Mouse (Mus musculus): ENCODE results near the gene Lsm14b. TPM values are rescaled to one million over a fixed set of nuclear protein-coding genes. Genes with fewer than 3 reads are reported as not detected.

The Lsm14b gene
- polyA plus RNA-seq, 1 experiment = 55.6 TPM

- H3K27me3 ChIP-seq (ENCODE audit: control insufficient read depth, insufficient read depth, low read length, poor library complexity, severe bottlenecking) = no peaks in the 10 kb centered on the region
- H3K27ac ChIP-seq (ENCODE audit: insufficient read depth, low read length) = no peak overlapping the region
- TF ChIP-seq POLR2A (IDR thresholded peaks at IDR 0.05; ENCODE audit: insufficient read depth, low read length) (no peak), CTCF (IDR thresholded peaks at IDR 0.05; ENCODE audit: low read depth, low read length) (no peak), EP300 (IDR thresholded peaks at IDR 0.05; ENCODE audit: insufficient read depth, low read depth, low read length) (no peak)
- no peaks in the 10 kb centered on the region for H3K36me3 ChIP-seq (ENCODE audit: control insufficient read depth, insufficient read depth, low read length, poor library complexity, severe bottlenecking)
- no peaks in the 10 kb centered on the region for H3K9me3 ChIP-seq (replicated peaks; ENCODE audit: control insufficient read depth, insufficient read depth, low read length, poor library complexity, severe bottlenecking)
- H3K4me1 ChIP-seq (ENCODE audit: control insufficient read depth, insufficient read depth, low read length) = no peaks in the 10 kb centered on the region
- H3K4me3 ChIP-seq (ENCODE audit: low read depth, low read length) = no peak overlapping the region
- no peak overlapping the region for H3K9ac ChIP-seq (ENCODE audit: low read depth, poor library complexity, severe bottlenecking)
These were observed 18.3 kb upstream of the Lsm14b start for GRCm38 (mm10) chr2:180006352-180007017.

- H3K36me3 ChIP-seq (ENCODE audit: control insufficient read depth, insufficient read depth, low read length, poor library complexity, severe bottlenecking) = no peaks in the 10 kb centered on the region
- H3K4me3 ChIP-seq (ENCODE audit: low read depth, low read length) = no peak overlapping the region
- H3K9ac ChIP-seq (ENCODE audit: low read depth, poor library complexity, severe bottlenecking) = no peak overlapping the region
- no peaks in the 10 kb centered on the region for H3K27me3 ChIP-seq (ENCODE audit: control insufficient read depth, insufficient read depth, low read length, poor library complexity, severe bottlenecking)
- H3K4me1 ChIP-seq (ENCODE audit: control insufficient read depth, insufficient read depth, low read length) = no peaks in the 10 kb centered on the region
- TF ChIP-seq CTCF (IDR thresholded peaks at IDR 0.05; ENCODE audit: low read depth, low read length) = no peak
- no peak for TF ChIP-seq EP300 (IDR thresholded peaks at IDR 0.05; ENCODE audit: insufficient read depth, low read depth, low read length)
- no peak for TF ChIP-seq POLR2A (IDR thresholded peaks at IDR 0.05; ENCODE audit: insufficient read depth, low read length)
- H3K27ac ChIP-seq (ENCODE audit: insufficient read depth, low read length) = no peak overlapping the region
- no peaks in the 10 kb centered on the region for H3K9me3 ChIP-seq (replicated peaks; ENCODE audit: control insufficient read depth, insufficient read depth, low read length, poor library complexity, severe bottlenecking)
These were observed 14.1 kb upstream of the Lsm14b start for GRCm38 (mm10) chr2:180010686-180011085.

GRCm38 (mm10) chr2:180011370-180011769, 13.4 kb upstream of the Lsm14b start:
- H3K27me3 ChIP-seq (ENCODE audit: control insufficient read depth, insufficient read depth, low read length, poor library complexity, severe bottlenecking) = no peaks in the 10 kb centered on the region
- H3K4me1 ChIP-seq (ENCODE audit: control insufficient read depth, insufficient read depth, low read length) = no peaks in the 10 kb centered on the region
- TF ChIP-seq CTCF (IDR thresholded peaks at IDR 0.05; ENCODE audit: low read depth, low read length) (no peak), POLR2A (IDR thresholded peaks at IDR 0.05; ENCODE audit: insufficient read depth, low read length) (no peak), EP300 (IDR thresholded peaks at IDR 0.05; ENCODE audit: insufficient read depth, low read depth, low read length) (no peak)
- H3K9ac ChIP-seq (ENCODE audit: low read depth, poor library complexity, severe bottlenecking) = no peak overlapping the region
- H3K4me3 ChIP-seq (ENCODE audit: low read depth, low read length) = no peak overlapping the region
- no peak overlapping the region for H3K27ac ChIP-seq (ENCODE audit: insufficient read depth, low read length)
- no peaks in the 10 kb centered on the region for H3K36me3 ChIP-seq (ENCODE audit: control insufficient read depth, insufficient read depth, low read length, poor library complexity, severe bottlenecking)
- H3K9me3 ChIP-seq (replicated peaks; ENCODE audit: control insufficient read depth, insufficient read depth, low read length, poor library complexity, severe bottlenecking) = no peaks in the 10 kb centered on the region

GRCm38 (mm10) chr2:180013686-180014085, 11.1 kb upstream of the Lsm14b start:
- no peaks in the 10 kb centered on the region for H3K9me3 ChIP-seq (replicated peaks; ENCODE audit: control insufficient read depth, insufficient read depth, low read length, poor library complexity, severe bottlenecking)
- H3K4me3 ChIP-seq (ENCODE audit: low read depth, low read length) = no peak overlapping the region
- H3K9ac ChIP-seq (ENCODE audit: low read depth, poor library complexity, severe bottlenecking) = no peak overlapping the region
- H3K27me3 ChIP-seq (ENCODE audit: control insufficient read depth, insufficient read depth, low read length, poor library complexity, severe bottlenecking) = no peaks in the 10 kb centered on the region
- no peak overlapping the region for H3K27ac ChIP-seq (ENCODE audit: insufficient read depth, low read length)
- H3K36me3 ChIP-seq (ENCODE audit: control insufficient read depth, insufficient read depth, low read length, poor library complexity, severe bottlenecking) = no peaks in the 10 kb centered on the region
- no peaks in the 10 kb centered on the region for H3K4me1 ChIP-seq (ENCODE audit: control insufficient read depth, insufficient read depth, low read length)
- TF ChIP-seq CTCF (IDR thresholded peaks at IDR 0.05; ENCODE audit: low read depth, low read length) = no peak
- TF ChIP-seq POLR2A (IDR thresholded peaks at IDR 0.05; ENCODE audit: insufficient read depth, low read length) = no peak
- TF ChIP-seq EP300 (IDR thresholded peaks at IDR 0.05; ENCODE audit: insufficient read depth, low read depth, low read length) = no peak

GRCm38 (mm10) chr2:180017632-180018031, 7.2 kb upstream of the Lsm14b start:
- Histone ChIP-seq H3K9ac (ENCODE audit: low read depth, poor library complexity, severe bottlenecking) (no peak overlapping the region), H3K4me1 (ENCODE audit: control insufficient read depth, insufficient read depth, low read length) (no peaks in the 10 kb centered on the region), H3K9me3 (replicated peaks; ENCODE audit: control insufficient read depth, insufficient read depth, low read length, poor library complexity, severe bottlenecking) (no peaks in the 10 kb centered on the region), H3K27ac (ENCODE audit: insufficient read depth, low read length) (no peak overlapping the region), H3K4me3 (ENCODE audit: low read depth, low read length) (no peak overlapping the region), H3K27me3 (ENCODE audit: control insufficient read depth, insufficient read depth, low read length, poor library complexity, severe bottlenecking) (no peaks in the 10 kb centered on the region; the same call in 1 of the 2 replicates), H3K36me3 (ENCODE audit: control insufficient read depth, insufficient read depth, low read length, poor library complexity, severe bottlenecking) (no peaks in the 10 kb centered on the region)
- TF ChIP-seq CTCF (IDR thresholded peaks at IDR 0.05; ENCODE audit: low read depth, low read length) (no peak), POLR2A (IDR thresholded peaks at IDR 0.05; ENCODE audit: insufficient read depth, low read length) (no peak), EP300 (IDR thresholded peaks at IDR 0.05; ENCODE audit: insufficient read depth, low read depth, low read length) (no peak)

- TF ChIP-seq CTCF (IDR thresholded peaks at IDR 0.05; ENCODE audit: low read depth, low read length) (no peak), EP300 (IDR thresholded peaks at IDR 0.05; ENCODE audit: insufficient read depth, low read depth, low read length) (no peak), POLR2A (IDR thresholded peaks at IDR 0.05; ENCODE audit: insufficient read depth, low read length) (no peak)
- no peaks in the 10 kb centered on the region for H3K4me1 ChIP-seq (ENCODE audit: control insufficient read depth, insufficient read depth, low read length)
- no peak overlapping the region for H3K27ac ChIP-seq (ENCODE audit: insufficient read depth, low read length)
- no peaks in the 10 kb centered on the region; the same call in 1 of the 2 replicates for H3K27me3 ChIP-seq (ENCODE audit: control insufficient read depth, insufficient read depth, low read length, poor library complexity, severe bottlenecking)
- H3K36me3 ChIP-seq (ENCODE audit: control insufficient read depth, insufficient read depth, low read length, poor library complexity, severe bottlenecking) = no peaks in the 10 kb centered on the region
- no peak overlapping the region for H3K9ac ChIP-seq (ENCODE audit: low read depth, poor library complexity, severe bottlenecking)
- H3K4me3 ChIP-seq (ENCODE audit: low read depth, low read length) = no peak overlapping the region
- H3K9me3 ChIP-seq (replicated peaks; ENCODE audit: control insufficient read depth, insufficient read depth, low read length, poor library complexity, severe bottlenecking) = no peaks in the 10 kb centered on the region
These were observed 6.2 kb upstream of the Lsm14b start for GRCm38 (mm10) chr2:180018573-180018972.

All from ES-Bruce4 (cell line).